Mouse (Mus musculus): ENCODE measurements around the gene Spaca4. TPM values are rescaled to one million over a fixed set of nuclear protein-coding genes. Genes with fewer than 3 reads are reported as not detected.

Spaca4 gene
- polyA plus RNA-seq, 1 experiment from 2014 or later, result not detected

- 52% methylated on average over 2 of the region's 2 CpGs for WGBS
Measured at GRCm38 (mm10) chr7:45692364-45692763, 33.2 kb downstream of the Spaca4 start.

DNA sequence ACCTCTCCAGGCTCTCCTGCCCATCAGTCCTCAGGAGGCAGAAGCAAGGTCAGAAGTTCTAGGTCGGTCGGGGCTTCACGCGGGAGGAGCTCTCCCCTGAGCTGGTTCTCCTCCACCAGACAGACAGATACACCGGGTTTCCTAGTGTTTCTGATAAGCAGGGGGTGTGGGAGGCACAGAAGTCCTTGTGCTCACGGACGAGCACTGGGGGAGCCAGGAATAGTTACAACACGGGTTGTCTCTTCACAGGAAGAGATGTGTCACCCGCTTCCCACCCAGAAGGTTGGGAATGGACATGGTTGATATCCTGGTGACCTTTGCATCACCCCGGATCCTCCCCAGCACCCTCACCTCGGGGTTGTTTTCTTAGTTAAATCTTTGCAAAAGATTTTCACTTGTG is 35.8 kb downstream of the Spaca4 start:
- H3K27me3 ChIP-seq (ENCODE audit: control insufficient read depth, insufficient read depth, low read length), result no peaks in the 10 kb centered on the region
- H3K36me3 ChIP-seq (ENCODE audit: control insufficient read depth, insufficient read depth, low read length), result no peaks in the 10 kb centered on the region
- peak overlapping the region; percentile 17 for H3K4me2 ChIP-seq (ENCODE audit: low read length)
- WGBS, result 10% methylated on average over 11 of the region's 11 CpGs
- peaks cover 16 to 20% of the 10 kb centered on the region in 2 experiments for H3K4me1 ChIP-seq (ENCODE audit: control insufficient read depth in 2 of 2, insufficient read depth in 2 of 2, low read length in 2 of 2)
- peak overlapping the region; percentile 21; the same call in 1 of the 2 replicates for H3K9ac ChIP-seq (ENCODE audit: low read length)
- no peak for ATAC-seq (ENCODE audit: insufficient number of reproducible peaks, insufficient read depth, low FRiP score, low read depth)
- H3K27ac ChIP-seq (replicated peaks in 1 of 2; ENCODE audit: control insufficient read depth in 1 of 2, insufficient read depth in 1 of 2, low read depth in 2 of 2, low read length in 2 of 2), result peak overlapping the region; percentile 50 to 57
- H3K9me3 ChIP-seq (ENCODE audit: control insufficient read depth, low read length), result no peaks in the 10 kb centered on the region
- H3K4me3 ChIP-seq (ENCODE audit: control insufficient read depth in 1 of 2, insufficient read depth in 1 of 2, low read depth in 1 of 2, low read length in 2 of 2), result no peak overlapping the region

More at GRCm38 (mm10) chr7:45692364-45692763, 33.2 kb downstream of the Spaca4 start:
- Histone ChIP-seq H3K4me3 (ENCODE audit: control insufficient read depth in 1 of 2, insufficient read depth in 1 of 2, low read depth in 1 of 2, low read length in 2 of 2) (no peak overlapping the region), H3K36me3 (ENCODE audit: control insufficient read depth, insufficient read depth, low read length) (no peaks in the 10 kb centered on the region), H3K27me3 (ENCODE audit: control insufficient read depth, insufficient read depth, low read length) (no peaks in the 10 kb centered on the region), H3K9me3 (ENCODE audit: control insufficient read depth, low read length) (no peaks in the 10 kb centered on the region), H3K4me2 (ENCODE audit: low read length) (no peak overlapping the region), H3K27ac (replicated peaks in 1 of 2; ENCODE audit: control insufficient read depth in 1 of 2, insufficient read depth in 1 of 2, low read depth in 2 of 2, low read length in 2 of 2) (no peak overlapping the region), H3K4me1 (ENCODE audit: control insufficient read depth in 2 of 2, insufficient read depth in 2 of 2, low read length in 2 of 2) (peaks cover 16 to 20% of the 10 kb centered on the region in 2 experiments), H3K9ac (ENCODE audit: low read length) (no peak overlapping the region; the same call in 1 of the 2 replicates)
- no peak for ATAC-seq (ENCODE audit: insufficient number of reproducible peaks, insufficient read depth, low FRiP score, low read depth)

GRCm38 (mm10) chr7:45689099-45689498 is 36.5 kb downstream of the Spaca4 start:
- 61% methylated on average over 6 of the region's 6 CpGs for WGBS
- ATAC-seq (ENCODE audit: insufficient number of reproducible peaks, insufficient read depth, low FRiP score, low read depth), result no peak
- H3K4me2 ChIP-seq (ENCODE audit: low read length), result no peak overlapping the region
- H3K27ac ChIP-seq (replicated peaks in 1 of 2; ENCODE audit: control insufficient read depth in 1 of 2, insufficient read depth in 1 of 2, low read depth in 2 of 2, low read length in 2 of 2), result 0 out of 4 replicates have a peak overlapping the region, but pooled peaks of 1 of the 2 experiments have one; percentile 57
- H3K9me3 ChIP-seq (ENCODE audit: control insufficient read depth, low read length), result no peaks in the 10 kb centered on the region
- no peaks in the 10 kb centered on the region for H3K36me3 ChIP-seq (ENCODE audit: control insufficient read depth, insufficient read depth, low read length)
- no peak overlapping the region for H3K4me3 ChIP-seq (ENCODE audit: control insufficient read depth in 1 of 2, insufficient read depth in 1 of 2, low read depth in 1 of 2, low read length in 2 of 2)
- H3K4me1 ChIP-seq (ENCODE audit: control insufficient read depth in 2 of 2, insufficient read depth in 2 of 2, low read length in 2 of 2), result peaks cover 16 to 20% of the 10 kb centered on the region in 2 experiments
- no peaks in the 10 kb centered on the region for H3K27me3 ChIP-seq (ENCODE audit: control insufficient read depth, insufficient read depth, low read length)
- H3K9ac ChIP-seq (ENCODE audit: low read length), result peak overlapping the region; percentile 3; the same call in 1 of the 2 replicates

- WGBS, result 71% methylated on average over 3 of the region's 3 CpGs
- Histone ChIP-seq H3K4me2 (ENCODE audit: low read length) (no peak overlapping the region), H3K9me3 (ENCODE audit: control insufficient read depth, low read length) (no peaks in the 10 kb centered on the region), H3K4me1 (ENCODE audit: control insufficient read depth in 2 of 2, insufficient read depth in 2 of 2, low read length in 2 of 2) (peaks cover 19 to 20% of the 10 kb centered on the region in 2 experiments), H3K27ac (replicated peaks in 1 of 2; ENCODE audit: control insufficient read depth in 1 of 2, insufficient read depth in 1 of 2, low read depth in 2 of 2, low read length in 2 of 2) (no peak overlapping the region), H3K27me3 (ENCODE audit: control insufficient read depth, insufficient read depth, low read length) (no peaks in the 10 kb centered on the region), H3K36me3 (ENCODE audit: control insufficient read depth, insufficient read depth, low read length) (no peaks in the 10 kb centered on the region), H3K4me3 (ENCODE audit: control insufficient read depth in 1 of 2, insufficient read depth in 1 of 2, low read depth in 1 of 2, low read length in 2 of 2) (no peak overlapping the region), H3K9ac (ENCODE audit: low read length) (no peak overlapping the region)
- no peak for ATAC-seq (ENCODE audit: insufficient number of reproducible peaks, insufficient read depth, low FRiP score, low read depth)
Measured at GRCm38 (mm10) chr7:45686841-45687240, 38.8 kb downstream of the Spaca4 start.

- 67% methylated on average over 10 of the region's 10 CpGs for WGBS
- Histone ChIP-seq H3K36me3 (ENCODE audit: control insufficient read depth, insufficient read depth, low read length) (no peaks in the 10 kb centered on the region), H3K27me3 (ENCODE audit: control insufficient read depth, insufficient read depth, low read length) (no peaks in the 10 kb centered on the region), H3K4me1 (ENCODE audit: control insufficient read depth in 2 of 2, insufficient read depth in 2 of 2, low read length in 2 of 2) (peaks cover 19 to 28% of the 10 kb centered on the region in 2 experiments), H3K4me2 (ENCODE audit: low read length) (no peak overlapping the region), H3K27ac (replicated peaks in 1 of 2; ENCODE audit: control insufficient read depth in 1 of 2, insufficient read depth in 1 of 2, low read depth in 2 of 2, low read length in 2 of 2) (no peak overlapping the region), H3K9ac (ENCODE audit: low read length) (no peak overlapping the region), H3K9me3 (ENCODE audit: control insufficient read depth, low read length) (no peaks in the 10 kb centered on the region), H3K4me3 (ENCODE audit: control insufficient read depth in 1 of 2, insufficient read depth in 1 of 2, low read depth in 1 of 2, low read length in 2 of 2) (no peak overlapping the region)
- ATAC-seq (ENCODE audit: insufficient number of reproducible peaks, insufficient read depth, low FRiP score, low read depth), result no peak
Measured at GRCm38 (mm10) chr7:45685811-45686210, 39.8 kb downstream of the Spaca4 start.

GRCm38 (mm10) chr7:45683396-45684050 is 42.1 kb downstream of the Spaca4 start, which contains the start of gene Ntn5:
Gene Ntn5 (plus strand): TSS chr7:45684022.
- ATAC-seq (ENCODE audit: insufficient number of reproducible peaks, insufficient read depth, low FRiP score, low read depth), result no peak
- no peak within 1 kb of the TSS for H3K27ac ChIP-seq (replicated peaks in 1 of 2; ENCODE audit: control insufficient read depth in 1 of 2, insufficient read depth in 1 of 2, low read depth in 2 of 2, low read length in 2 of 2)
- no peaks in the 10 kb centered on the region for H3K27me3 ChIP-seq (ENCODE audit: control insufficient read depth, insufficient read depth, low read length)
- H3K9me3 ChIP-seq (ENCODE audit: control insufficient read depth, low read length), result no peaks in the 10 kb centered on the region
- H3K9ac ChIP-seq (ENCODE audit: low read length), result no peak within 1 kb of the TSS
- peaks cover 5 to 15% of the 10 kb centered on the region in 2 experiments for H3K4me1 ChIP-seq (ENCODE audit: control insufficient read depth in 2 of 2, insufficient read depth in 2 of 2, low read length in 2 of 2)
- no peak within 1 kb of the TSS for H3K4me2 ChIP-seq (ENCODE audit: low read length)
- 73% methylated on average over 7 of the region's 7 CpGs for WGBS
- no peaks in the 10 kb centered on the region for H3K36me3 ChIP-seq (ENCODE audit: control insufficient read depth, insufficient read depth, low read length)
- no peak within 1 kb of the TSS for H3K4me3 ChIP-seq (ENCODE audit: control insufficient read depth in 1 of 2, insufficient read depth in 1 of 2, low read depth in 1 of 2, low read length in 2 of 2)

GRCm38 (mm10) chr7:45682144-45683126 is 43.2 kb downstream of the Spaca4 start:
- H3K27ac ChIP-seq (replicated peaks in 1 of 2; ENCODE audit: control insufficient read depth in 1 of 2, insufficient read depth in 1 of 2, low read depth in 2 of 2, low read length in 2 of 2), result no peak overlapping the region; a peak in 1 of 4 replicates
- 0 out of 2 replicates have a peak overlapping the region, but pooled peaks have one; percentile 19 for H3K4me2 ChIP-seq (ENCODE audit: low read length)
- no peaks in the 10 kb centered on the region for H3K27me3 ChIP-seq (ENCODE audit: control insufficient read depth, insufficient read depth, low read length)
- no peaks in the 10 kb centered on the region for H3K36me3 ChIP-seq (ENCODE audit: control insufficient read depth, insufficient read depth, low read length)
- H3K4me3 ChIP-seq (ENCODE audit: control insufficient read depth in 1 of 2, insufficient read depth in 1 of 2, low read depth in 1 of 2, low read length in 2 of 2), result no peak overlapping the region
- ATAC-seq (ENCODE audit: insufficient number of reproducible peaks, insufficient read depth, low FRiP score, low read depth), result peak; percentile 15; the same call in 1 of the 2 replicates
- peaks cover 5 to 15% of the 10 kb centered on the region in 2 experiments for H3K4me1 ChIP-seq (ENCODE audit: control insufficient read depth in 2 of 2, insufficient read depth in 2 of 2, low read length in 2 of 2)
- 29% methylated on average over 14 of the region's 14 CpGs for WGBS
- no peaks in the 10 kb centered on the region for H3K9me3 ChIP-seq (ENCODE audit: control insufficient read depth, low read length)
- no peak overlapping the region for H3K9ac ChIP-seq (ENCODE audit: low read length)
